Mouse (Mus musculus): ENCODE results near the gene Slx4ip.

Gene Slx4ip

DNA sequence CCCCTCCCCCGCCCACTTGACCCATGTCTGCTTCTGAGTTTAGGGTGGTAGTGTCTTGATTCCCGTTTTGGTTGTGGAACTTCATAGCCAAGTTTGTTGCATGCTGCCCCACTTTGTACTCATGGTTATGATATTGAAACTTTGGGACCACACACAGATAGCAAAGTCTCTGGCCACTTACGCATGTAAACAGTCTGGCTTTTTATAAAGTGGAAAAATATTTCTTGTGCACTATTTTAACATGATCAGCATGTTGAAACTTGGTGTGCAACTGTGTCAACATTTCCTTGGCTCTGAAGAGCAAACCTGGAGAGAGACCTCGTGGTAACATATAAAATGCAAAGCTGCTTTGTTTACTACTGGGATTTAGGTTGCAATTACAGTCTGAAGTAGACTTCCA lies 56.5 kb downstream of the Slx4ip start:
- no peak for DNase-seq (ENCODE audit: low spot score)

DNA sequence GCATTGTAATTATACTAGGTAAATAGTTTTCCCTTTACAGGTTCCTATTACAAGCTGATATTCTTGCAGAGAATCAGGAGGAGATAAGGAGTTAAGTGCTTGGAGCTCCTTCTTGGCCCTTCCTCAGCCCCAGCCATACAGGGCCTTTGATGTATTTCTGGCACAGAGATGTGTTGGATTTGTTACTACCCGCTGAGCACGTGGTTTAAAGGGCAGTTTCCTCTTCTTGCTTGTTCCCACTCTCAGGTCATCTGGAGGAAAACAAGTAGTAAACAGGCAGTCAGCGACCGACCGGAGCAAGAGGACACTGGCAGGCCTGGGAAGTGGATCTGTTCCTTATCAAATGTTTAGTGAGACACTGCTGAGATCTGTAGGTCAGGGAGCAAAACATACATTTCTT lies 56.9 kb downstream of the Slx4ip start:
- DNase-seq (ENCODE audit: low spot score), result peak; percentile 25

DNA sequence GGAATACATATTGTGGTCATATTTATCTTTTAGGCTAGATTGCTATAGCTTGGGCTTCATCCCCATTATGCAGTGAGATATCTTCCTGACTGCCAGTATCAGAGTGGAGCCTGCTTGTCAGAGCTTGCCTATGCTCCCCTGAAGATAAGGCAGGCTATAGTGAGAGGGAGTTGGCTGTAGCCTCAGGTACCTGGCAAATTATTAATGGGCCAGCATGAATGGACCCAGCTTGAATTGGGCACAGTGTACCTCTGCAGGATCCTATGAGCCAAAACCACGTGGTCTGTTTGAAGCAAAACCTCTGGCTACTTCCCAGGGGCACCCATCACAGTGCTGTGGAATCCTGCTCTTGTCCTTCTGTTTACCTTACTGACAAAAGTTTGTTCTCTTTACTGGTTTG lies 61.2 kb downstream of the Slx4ip start:
- DNase-seq (ENCODE audit: low spot score), result no peak

DNA sequence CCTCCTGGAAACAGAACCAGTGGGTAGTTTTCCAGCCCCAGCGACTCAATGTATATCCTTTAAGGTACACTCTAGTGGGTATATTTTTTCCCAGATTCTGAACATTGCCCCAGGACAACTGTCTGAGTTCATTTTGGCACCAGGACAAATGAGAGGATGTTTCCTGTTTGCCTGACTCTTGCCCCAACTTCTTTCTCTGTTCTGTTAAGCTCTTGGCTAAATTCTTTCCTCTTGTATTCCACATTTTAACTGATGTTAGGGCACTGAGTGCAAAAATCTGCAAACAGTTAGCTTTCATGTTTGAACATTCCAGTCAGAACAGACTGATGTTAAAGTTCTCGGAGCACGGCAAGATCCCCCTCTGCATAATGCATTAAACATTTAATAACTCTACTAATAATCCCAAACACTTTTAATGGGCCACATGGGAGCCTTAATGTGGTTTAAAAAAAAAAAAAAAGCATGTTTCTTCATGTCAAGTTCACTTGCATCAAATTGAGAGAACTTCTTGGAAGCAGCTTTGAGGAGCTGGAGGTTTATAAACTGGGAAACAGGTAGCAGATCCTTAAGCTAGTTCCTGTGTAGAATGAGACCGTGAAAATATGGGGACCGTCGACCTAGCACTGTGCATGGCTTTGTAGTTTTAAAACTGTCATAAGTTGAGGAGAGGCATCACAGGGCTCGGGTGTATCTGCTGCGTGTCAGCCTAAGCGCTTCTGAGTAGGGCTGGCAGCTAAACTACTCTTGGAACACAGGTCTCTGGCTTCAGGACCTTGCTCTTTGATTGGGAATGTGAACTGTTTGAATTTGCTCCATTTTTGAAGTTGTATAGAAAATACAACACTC lies 64.9 kb downstream of the Slx4ip start:
- DNase-seq (ENCODE audit: low spot score), result no peak

DNA sequence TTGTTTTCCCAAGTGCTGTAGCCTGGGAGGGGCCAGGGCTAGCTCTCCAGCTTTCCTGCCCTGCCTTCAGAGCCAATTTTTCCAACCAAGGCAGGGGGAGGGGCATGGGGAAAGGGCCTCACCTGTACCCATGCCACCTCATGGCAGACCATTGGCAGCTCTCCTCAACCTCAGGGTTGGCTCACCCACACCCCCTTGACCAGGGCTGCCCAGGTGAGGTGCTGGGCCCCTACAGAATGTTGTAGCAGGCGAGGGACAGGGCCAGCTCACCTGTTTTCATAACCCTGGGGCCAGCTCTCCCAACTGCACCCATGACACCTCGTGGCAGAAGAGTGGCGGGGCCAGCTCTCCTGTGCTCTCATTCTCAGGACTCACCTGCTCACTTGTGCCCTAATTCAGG lies 67.7 kb downstream of the Slx4ip start:
- DNase-seq (ENCODE audit: low spot score), result no peak

DNA sequence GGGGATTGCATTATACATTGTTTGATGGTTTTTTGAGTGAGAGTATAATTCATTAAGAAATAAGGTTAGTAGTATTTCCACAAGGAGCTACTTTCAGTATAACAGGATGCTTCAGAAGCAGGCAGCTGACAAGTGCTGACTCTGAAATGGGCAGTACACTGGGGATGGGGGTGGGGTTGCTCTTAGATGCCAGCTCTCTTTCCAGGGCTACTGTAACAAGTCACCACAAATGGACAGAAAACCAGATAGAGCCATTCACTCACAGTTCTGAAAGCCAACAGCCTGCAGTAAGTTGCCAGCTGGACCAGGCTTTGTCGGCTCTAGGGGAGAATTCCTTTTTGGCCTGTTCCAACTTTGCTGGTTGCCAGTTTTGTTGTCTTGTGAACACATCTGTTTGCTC lies 84.8 kb downstream of the Slx4ip start:
- DNase-seq (ENCODE audit: low spot score), result no peak

DNA sequence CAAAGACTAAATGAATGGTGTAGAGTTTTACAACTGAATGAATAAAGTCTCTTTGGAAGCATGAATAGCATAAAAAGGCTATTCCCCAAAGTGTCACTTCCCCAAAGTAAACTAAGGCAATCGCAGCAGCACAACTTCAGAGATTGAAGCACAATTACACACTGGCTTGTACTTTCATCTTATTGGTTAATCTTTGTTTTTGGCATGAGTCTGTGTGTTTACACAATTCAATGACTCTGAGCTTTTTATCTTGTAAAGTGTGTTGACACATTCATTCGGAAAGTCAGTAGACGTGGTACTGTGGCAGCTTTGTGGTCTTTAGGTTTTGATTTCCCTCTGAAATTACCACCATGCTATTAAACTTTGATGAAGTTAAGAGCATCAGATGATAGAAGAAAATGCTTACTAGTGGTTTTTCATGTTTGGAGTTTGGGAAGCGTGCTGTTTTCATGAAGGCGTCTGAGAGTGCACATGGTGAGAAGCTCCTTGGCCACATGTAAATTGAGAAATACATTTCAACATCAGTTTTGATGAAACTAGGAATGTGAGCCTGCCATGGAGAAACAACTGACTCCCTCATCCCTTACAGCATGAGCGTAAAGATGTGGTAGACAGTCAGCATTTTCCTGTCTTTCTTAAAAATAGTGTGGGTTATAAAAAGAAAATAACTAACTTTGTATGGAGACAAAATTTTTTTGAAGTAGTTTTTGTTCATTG lies 88.2 kb downstream of the Slx4ip start:
- DNase-seq (ENCODE audit: low spot score), result no peak

DNA sequence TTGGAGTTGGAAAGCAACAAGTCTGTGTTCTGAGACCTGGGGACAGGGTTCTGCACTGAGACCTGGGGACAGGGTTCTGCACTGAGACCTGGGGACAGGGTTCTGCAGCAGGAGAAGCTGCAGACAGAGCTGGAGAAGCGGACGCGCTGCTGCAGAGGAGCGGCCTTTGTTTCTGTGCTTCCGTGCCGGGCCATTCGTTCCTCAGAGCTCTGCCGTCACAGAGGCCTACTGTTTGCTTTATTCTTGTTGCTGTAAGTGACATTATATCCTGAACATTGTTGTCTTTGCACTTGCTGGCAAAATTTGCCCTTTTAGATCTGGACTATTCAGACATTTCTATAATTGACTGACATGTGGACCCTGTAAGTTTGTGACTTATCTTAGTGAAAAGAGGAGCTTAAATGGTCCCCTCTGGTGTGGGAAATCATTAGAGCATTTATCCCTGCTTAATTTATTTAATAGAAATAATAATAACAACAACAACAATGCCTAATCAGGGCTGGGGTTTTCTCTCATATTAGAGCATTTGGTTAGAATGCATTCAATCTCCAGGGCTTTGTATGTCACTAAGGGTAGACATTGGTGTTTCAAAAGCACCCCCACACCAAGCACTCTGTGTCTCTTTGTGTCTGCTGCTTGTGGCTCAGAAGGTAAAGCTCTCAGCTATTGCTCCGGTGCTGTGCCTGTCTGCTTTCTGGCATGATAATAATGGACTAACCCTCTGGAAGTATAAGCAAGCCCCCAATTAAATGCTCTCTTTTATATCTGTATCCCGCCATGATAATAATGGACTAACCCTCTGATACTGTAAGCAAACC lies 90.3 kb downstream of the Slx4ip start:
- DNase-seq (ENCODE audit: low spot score), result no peak

DNA sequence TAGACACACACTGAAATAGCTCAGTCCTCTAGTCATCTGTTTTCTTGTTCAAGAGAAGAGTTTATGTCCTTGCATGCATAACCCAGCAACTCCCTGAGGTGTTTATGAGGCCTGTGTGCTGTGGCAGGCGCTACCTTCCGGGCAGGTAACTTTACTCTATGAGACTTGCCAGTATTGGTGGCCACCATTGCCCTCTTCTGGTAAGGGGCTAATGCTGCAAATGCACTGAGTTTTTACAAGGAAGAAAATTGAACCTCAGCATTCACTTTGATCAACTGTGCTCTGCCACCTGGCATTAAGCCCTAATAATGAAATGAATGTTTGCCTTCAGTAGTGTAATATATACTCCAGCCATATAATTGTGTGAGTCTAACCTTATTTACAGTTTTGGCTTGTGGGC lies 92.9 kb downstream of the Slx4ip start:
- no peak for DNase-seq (ENCODE audit: low spot score)

DNA sequence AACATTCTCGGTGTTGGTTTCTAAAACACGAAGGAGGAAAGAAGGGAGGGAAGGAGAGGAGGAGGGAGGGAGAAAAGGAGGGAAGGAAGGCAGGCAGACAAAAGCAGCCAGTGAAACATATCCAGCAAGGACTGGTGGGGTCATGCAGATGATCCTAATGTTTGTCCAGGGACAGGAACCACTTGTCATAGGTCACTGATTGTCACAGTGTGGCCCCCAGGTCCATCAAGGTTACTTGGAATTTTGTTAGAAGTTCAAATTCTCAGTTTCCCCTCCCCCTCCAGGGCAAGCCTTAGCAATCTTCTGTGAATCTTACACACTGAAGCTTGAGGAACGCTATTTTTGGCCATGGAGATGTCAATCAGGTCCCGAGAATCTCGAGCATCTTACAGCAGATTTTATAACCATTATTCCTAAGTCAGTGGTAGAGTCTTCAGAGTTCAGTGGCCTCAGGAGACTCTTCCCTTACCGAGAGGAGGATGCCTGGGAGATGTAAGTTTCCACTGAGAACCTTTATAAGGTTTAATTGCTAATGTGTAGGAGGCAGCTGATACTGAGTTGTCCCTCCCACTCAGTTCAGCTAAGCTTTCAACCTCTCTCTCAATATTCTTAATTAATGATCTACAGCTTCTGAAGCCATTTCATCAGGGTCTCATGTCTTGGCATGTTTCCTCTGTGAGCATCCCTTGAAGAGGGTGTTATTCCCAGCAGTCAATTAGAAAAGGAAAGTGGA lies 95.1 kb downstream of the Slx4ip start:
- no peak for DNase-seq (ENCODE audit: low spot score)

DNA sequence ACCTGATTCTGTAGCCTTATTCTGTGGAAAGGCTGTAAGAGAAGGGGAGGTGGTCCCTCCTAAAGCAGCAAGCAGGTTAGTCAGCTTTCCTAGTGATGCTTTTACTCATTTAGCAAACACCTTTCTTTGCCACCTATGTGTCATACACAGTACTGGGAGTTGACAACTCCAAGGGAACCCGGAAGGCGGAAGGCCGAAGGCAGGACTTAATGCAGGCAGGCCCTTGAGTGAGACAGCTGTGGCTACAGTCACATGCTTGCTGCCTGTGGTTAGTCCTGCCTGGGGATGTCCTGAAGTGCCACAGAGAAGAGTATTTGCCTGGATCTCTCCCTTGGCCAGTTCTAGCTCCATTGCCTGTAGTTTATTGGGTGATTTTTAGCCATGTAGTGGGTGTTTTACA lies 102.1 kb downstream of the Slx4ip start:
- no peak for DNase-seq (ENCODE audit: low spot score)

DNA sequence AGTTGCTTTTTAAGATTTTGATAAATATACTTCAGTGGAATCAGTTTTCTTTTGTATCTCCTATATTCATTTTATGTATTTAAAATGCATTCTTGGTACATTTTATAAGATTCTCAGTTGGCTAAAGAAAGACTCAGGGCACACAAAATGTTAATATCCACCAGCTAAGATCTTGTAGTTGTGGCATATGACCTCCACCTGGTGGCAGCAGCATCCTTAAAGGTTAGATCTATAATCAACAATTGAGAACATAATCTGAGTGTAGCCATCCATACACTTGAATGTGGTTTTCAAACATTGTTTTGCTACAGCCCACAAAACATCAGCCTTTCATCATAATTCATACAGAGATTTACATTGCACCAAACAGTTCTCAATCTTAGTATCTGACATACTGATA lies 106.1 kb downstream of the Slx4ip start:
- DNase-seq (ENCODE audit: low spot score), result no peak

DNA sequence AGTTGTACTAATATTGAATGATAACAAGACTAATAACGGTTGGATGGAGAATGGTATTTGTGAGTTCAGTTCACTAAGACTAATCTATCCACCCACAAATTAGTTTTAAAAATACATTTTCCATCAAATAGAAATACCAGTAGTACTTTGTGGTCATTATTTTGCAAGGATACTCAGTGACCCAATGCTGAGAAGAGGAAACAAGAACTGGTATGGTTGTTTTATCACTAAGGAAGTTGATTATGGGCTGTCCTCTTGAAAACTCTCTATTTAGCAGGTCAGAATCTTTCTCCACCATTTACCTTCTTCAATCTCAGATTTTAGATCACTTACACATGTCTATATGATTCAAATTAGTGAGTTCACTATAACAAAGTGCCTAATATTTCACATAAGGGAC lies 111.0 kb downstream of the Slx4ip start:
- no peak for DNase-seq (ENCODE audit: low spot score)

DNA sequence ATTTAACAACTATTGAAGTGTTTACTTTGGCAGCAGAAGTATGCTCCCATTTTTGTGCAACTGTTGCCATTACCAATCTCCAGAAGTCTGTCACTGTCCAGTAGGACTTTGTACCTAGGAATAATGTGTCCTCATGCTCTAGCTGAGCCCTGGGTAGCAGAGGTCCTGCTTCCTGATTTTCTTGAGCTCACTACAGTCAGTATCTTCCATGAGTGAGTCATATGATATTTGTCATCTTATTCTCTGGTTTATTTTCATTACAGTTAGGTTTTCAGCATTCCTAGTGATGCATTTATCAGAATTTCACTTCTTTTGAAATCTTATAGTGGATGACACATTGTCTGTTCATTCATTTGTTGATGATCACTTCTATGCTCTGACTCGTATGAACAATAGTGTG lies 115.6 kb downstream of the Slx4ip start:
- DNase-seq (ENCODE audit: low spot score), result no peak

DNA sequence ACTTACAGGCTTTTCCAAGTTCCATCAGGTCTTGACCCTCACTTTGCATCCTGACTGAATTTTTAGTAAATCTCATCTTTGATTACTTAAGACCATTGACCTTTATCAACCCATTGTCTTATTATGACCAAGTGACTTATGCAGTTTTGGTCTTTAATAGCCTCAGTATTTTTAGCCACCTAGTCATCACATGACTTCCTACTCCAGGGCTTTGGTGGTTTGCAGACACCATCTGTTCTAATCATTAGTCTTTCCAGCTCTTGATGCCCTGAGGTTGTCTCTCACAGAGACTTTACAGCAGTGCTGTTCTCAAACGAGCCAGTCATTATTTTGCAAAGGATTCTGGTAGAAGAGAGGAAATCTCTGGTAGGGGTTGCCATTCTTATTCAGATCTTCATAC lies 121.0 kb downstream of the Slx4ip start:
- DNase-seq (ENCODE audit: low spot score), result no peak

DNA sequence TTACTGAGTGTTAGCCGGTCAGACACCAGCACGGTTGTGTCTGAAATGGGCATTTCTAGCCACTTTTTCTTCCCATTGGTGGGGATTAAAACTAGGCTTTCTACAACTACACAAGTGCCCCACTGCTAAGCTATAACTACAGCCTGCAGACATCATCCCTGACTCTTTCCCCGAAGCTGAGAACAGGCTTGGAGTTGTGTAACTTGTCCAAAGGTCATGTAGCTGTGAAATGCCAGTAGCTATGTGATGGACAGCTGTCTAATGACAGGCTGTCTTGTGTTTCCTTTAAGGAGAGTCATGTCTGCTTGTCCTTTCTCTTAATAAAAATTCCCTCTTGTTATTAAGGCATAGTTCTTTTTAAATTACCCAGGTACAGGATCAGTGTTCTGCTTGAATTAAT lies 122.1 kb downstream of the Slx4ip start:
- peak; percentile 34 for DNase-seq (ENCODE audit: low spot score)

DNA sequence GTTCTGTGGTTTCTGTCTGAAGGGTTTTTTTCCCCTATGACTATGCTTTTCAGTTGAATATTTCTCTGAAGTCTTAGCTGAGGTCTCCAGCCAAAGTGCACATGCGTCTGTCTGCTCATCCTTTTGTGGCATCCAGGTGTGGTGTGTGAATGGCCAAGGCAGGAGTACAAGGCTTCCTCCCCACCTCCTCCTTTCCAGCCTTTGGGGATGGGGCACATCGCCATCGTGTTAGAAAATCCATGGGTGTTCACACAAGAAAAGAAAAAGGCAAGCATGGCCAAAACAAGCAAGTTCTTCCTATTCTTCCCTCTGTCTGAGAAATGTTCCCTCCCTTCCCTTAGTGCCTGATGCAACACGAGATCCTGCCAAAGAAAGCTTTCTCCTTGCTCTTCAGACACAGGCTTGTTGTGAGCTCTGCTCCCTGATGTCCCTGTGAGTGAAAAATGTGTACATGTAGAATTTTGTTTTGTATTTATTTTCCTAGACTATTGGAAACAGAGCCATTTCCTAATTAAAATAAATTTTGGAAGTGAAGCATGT lies 122.9 kb downstream of the Slx4ip start:
- no peak for DNase-seq (ENCODE audit: low spot score)

DNA sequence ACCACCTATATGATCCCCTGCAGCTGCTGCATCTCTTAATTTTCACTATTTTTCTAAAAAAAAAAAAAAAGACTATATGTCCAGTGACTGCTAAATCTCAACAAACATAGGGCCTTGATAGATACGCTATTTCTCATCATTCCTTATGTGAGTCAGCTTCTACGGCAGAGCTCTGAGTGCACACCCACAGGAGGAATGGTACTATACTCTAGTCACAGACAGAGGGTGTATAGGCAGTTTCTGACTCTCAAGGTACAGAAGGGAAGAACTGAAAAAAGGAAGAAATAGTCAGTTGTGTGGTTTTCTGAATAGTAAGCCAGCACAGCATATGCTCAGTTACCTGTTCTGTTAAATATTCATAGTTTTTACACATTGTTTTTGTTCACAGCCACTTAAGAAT lies 123.4 kb downstream of the Slx4ip start:
- no peak for DNase-seq (ENCODE audit: low spot score)

DNA sequence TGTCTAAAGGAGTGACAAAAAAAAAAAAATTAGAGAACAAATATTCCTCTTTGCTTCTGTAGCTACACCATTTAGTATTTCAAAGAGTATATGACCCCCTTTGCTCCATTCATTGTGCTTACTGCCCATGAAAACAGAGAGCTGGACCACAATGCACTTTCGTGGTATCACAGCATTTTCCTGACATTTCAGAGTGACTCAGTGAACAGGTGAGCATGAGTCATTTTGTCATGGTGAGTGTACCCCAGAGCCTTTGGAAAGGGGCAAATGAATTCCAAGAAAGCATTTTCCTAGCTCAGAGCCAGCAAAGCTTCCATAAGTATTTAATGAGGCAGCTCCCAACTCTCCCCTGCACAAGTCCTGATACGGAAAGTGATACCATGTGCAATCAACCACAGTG lies 153.1 kb downstream of the Slx4ip start:
- no peak for DNase-seq (ENCODE audit: low spot score)

DNA sequence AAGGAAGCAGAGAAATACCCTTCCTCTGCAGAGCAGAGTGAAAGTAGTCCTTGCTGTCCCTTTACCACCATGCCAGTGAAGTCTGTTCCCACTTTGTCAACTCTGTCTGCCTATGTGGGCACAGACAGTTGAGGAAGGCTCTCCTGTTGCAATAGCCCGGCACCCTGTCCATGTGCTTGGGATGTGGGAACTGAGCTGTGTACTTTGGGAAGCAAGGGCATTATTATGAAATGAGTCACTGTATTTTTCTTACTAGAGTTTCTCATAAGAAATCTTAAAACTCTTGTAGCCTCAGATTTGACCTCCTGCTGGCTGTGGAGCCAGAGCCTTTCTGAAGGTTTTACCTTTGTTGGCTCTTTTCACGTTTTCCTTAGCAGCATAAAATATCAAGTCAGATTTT lies 158.3 kb downstream of the Slx4ip start:
- no peak for DNase-seq (ENCODE audit: low spot score)

DNA sequence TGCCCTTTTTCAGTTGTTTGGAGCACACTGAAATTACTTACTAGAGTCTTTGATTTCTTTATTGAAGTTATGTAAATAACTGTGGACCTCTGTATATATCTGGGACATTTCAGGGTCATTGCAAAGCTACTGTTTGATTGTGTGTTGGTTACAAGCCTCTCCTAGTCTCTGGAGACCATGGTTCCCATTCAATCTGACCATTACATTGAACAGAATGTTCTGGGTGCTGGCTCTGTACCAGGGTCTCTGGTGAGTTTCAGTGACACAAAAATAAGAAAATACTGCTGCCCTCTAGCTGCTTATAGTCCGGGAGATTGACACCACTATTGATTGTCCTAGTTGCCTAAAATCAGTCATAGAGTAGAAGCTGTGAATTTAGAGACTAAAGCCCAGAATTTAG lies 158.9 kb downstream of the Slx4ip start:
- no peak for DNase-seq (ENCODE audit: low spot score)

DNA sequence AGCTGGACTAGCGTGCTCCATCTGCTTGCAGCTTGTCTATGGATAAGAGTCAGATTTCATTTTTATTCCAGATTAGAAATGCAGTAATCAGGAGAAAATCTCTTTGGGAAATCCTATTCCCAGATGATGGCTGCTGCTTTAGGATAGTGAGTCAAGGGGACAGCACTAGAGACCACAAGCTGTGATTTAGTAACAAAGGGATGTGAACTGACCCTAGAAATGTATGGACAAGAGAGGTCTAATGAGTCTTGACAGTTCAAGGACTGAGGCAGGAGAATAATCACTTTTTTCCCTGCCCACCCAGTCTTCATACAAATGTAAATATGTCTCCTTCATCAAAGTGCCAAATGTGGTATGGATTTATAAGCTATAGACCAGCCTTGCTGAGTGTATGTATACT lies 172.8 kb downstream of the Slx4ip start:
- DNase-seq (ENCODE audit: low spot score), result no peak
